In the genomic region with DNA sequence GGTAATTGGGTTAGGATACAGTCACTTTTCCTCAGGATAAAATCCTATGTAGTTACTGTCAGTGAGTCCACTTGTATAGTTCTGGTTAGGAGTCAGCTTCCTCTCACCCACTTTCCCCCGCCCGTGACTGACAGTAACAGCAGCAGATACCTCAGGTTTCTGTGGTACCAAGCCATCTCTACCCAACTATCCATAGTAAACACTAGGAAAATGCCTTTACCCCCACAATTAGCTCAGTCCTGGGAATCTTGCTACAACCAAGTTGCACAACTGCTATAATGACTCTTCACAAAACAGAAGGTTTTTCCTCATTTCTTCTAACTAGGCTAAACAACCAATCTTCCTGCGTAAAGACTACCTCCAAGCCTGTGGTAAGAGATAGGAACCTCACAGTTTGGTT, we compare ENCODE assay signal across 24 mouse cellular contexts. TPM values are rescaled to one million over a fixed set of nuclear protein-coding genes. Genes with fewer than 3 reads are reported as not detected.
DNase-seq lines count a peak whose midpoint lies in the region; ATAC-seq and TF ChIP-seq lines count a peak whose summit lies in the region.
"Had no signal": no experiment of that assay in that cellular context is flagged by ENCODE, and none has a peak within 500 bp of the region (broad histone marks: within the 10 kb centered on the region; RNA-seq: fewer than 3 reads in every experiment).

No protein-coding gene starts in this region.

- no peak overlapping the region for H3K27ac ChIP-seq in liver, postnatal 0 days (ENCODE audit: low read depth)
- H3K27ac ChIP-seq in liver, embryonic 12.5 days = no peak overlapping the region
- no peak overlapping the region for H3K27ac ChIP-seq in forebrain, embryonic 10.5 days
- H3K27ac ChIP-seq: forebrain, embryonic 13.5 days; hindbrain, embryonic 12.5 days; hindbrain, postnatal 0 days; intestine, embryonic 15.5 days; kidney, postnatal 0 days; limb, embryonic 10.5 days; limb, embryonic 15.5 days; midbrain, embryonic 12.5 days; neural tube, embryonic 13.5 days; stomach, embryonic 15.5 days had no signal

- no peak for DNase-seq in liver, postnatal 0 days
- no peak for DNase-seq in forebrain, embryonic 10.5 days (ENCODE audit: extremely low spot score, low spot score)
- DNase-seq in thymus, postnatal 10 days (ENCODE audit: low spot score in 2 of 2) = no peak
- no peak for DNase-seq in cerebellum, adult 9-10 months
- DNase-seq: adrenal gland, adult 2 months; adrenal gland, postnatal 36 days; cerebellum, adult 8-10 months; gastrocnemius, postnatal 10 days; kidney, adult 8-10 months; kidney, postnatal 4 days; thymus, postnatal 14 days had no signal

- H3K9me3 ChIP-seq in liver, postnatal 0 days (ENCODE audit: low read length) = no peaks in the 10 kb centered on the region
- no peaks in the 10 kb centered on the region for H3K9me3 ChIP-seq in liver, embryonic 12.5 days (replicated peaks)
- H3K9me3 ChIP-seq in forebrain, embryonic 10.5 days = no peaks in the 10 kb centered on the region
- H3K9me3 ChIP-seq: forebrain, embryonic 13.5 days; hindbrain, embryonic 12.5 days; intestine, embryonic 15.5 days; limb, embryonic 10.5 days; limb, embryonic 15.5 days; midbrain, embryonic 12.5 days; neural tube, embryonic 13.5 days; stomach, embryonic 15.5 days had no signal

- no peak for ATAC-seq in liver, postnatal 0 days
- ATAC-seq in liver, embryonic 12.5 days = no peak
- ATAC-seq in granulocyte monocyte progenitor cell, adult 5-6 weeks (replicated peaks; ENCODE audit: poor library complexity, severe bottlenecking) = peak; percentile 55
- peak; percentile 35 for ATAC-seq in megakaryocyte progenitor cell, adult 5-6 weeks (replicated peaks; ENCODE audit: poor library complexity)
- ATAC-seq: forebrain, embryonic 13.5 days; hindbrain, postnatal 0 days; intestine, embryonic 15.5 days had no signal

- 51% methylated on average over 3 of the region's 3 CpGs for WGBS in liver, postnatal 0 days (ENCODE audit: insufficient replicate concordance)
- WGBS in liver, embryonic 12.5 days (ENCODE audit: insufficient replicate concordance) = 52% methylated on average over 3 of the region's 3 CpGs
- WGBS in forebrain, embryonic 10.5 days = 87% methylated on average over 3 of the region's 3 CpGs

- H3K36me3 ChIP-seq in liver, postnatal 0 days (replicated peaks; ENCODE audit: insufficient read depth, low read length) = no peaks in the 10 kb centered on the region
- H3K36me3 ChIP-seq in liver, embryonic 12.5 days = no peaks in the 10 kb centered on the region
- H3K36me3 ChIP-seq in forebrain, embryonic 10.5 days (replicated peaks) = no peaks in the 10 kb centered on the region
- H3K36me3 ChIP-seq: hindbrain, embryonic 12.5 days; intestine, embryonic 15.5 days; limb, embryonic 10.5 days; limb, embryonic 15.5 days; midbrain, embryonic 12.5 days; neural tube, embryonic 13.5 days; stomach, embryonic 15.5 days had no signal

- no peak for TF ChIP-seq CTCF in liver, postnatal 0 days (IDR thresholded peaks at IDR 0.05; ENCODE audit: low read depth)

- H3K4me3 ChIP-seq in liver, postnatal 0 days (ENCODE audit: low read depth, low read length) = no peak overlapping the region
- no peak overlapping the region for H3K4me3 ChIP-seq in liver, embryonic 12.5 days
- H3K4me3 ChIP-seq in forebrain, embryonic 10.5 days = no peak overlapping the region
- H3K4me3 ChIP-seq: forebrain, embryonic 13.5 days; hindbrain, embryonic 12.5 days; intestine, embryonic 15.5 days; limb, embryonic 10.5 days; limb, embryonic 15.5 days; midbrain, embryonic 12.5 days; neural tube, embryonic 13.5 days; stomach, embryonic 15.5 days had no signal

- H3K27me3 ChIP-seq in liver, postnatal 0 days (ENCODE audit: insufficient read depth, low read length) = no peaks in the 10 kb centered on the region
- H3K27me3 ChIP-seq in liver, embryonic 12.5 days (replicated peaks) = no peaks in the 10 kb centered on the region
- H3K27me3 ChIP-seq in forebrain, embryonic 10.5 days (ENCODE audit: poor library complexity, severe bottlenecking) = no peaks in the 10 kb centered on the region
- H3K27me3 ChIP-seq: forebrain, embryonic 13.5 days; hindbrain, embryonic 12.5 days; intestine, embryonic 15.5 days; limb, embryonic 15.5 days; midbrain, embryonic 12.5 days; neural tube, embryonic 13.5 days; stomach, embryonic 15.5 days had no signal

- peak overlapping the region; percentile 29 for H3K4me2 ChIP-seq in liver, postnatal 0 days (ENCODE audit: low read depth, low read length)
- H3K4me2 ChIP-seq in liver, embryonic 12.5 days = no peak overlapping the region
- H3K4me2 ChIP-seq: forebrain, embryonic 13.5 days; hindbrain, embryonic 12.5 days; intestine, embryonic 15.5 days; limb, embryonic 15.5 days; midbrain, embryonic 12.5 days; neural tube, embryonic 13.5 days; stomach, embryonic 15.5 days had no signal

- no peak for TF ChIP-seq EP300 in liver, postnatal 0 days (IDR thresholded peaks at IDR 0.05; ENCODE audit: low read depth)

- no peak overlapping the region for H3K9ac ChIP-seq in liver, postnatal 0 days (replicated peaks)
- no peak overlapping the region for H3K9ac ChIP-seq in liver, embryonic 12.5 days
- H3K9ac ChIP-seq: forebrain, embryonic 13.5 days; hindbrain, embryonic 12.5 days; intestine, embryonic 15.5 days; limb, embryonic 15.5 days; midbrain, embryonic 12.5 days; neural tube, embryonic 13.5 days; stomach, embryonic 15.5 days had no signal

- H3K4me1 ChIP-seq in liver, postnatal 0 days (ENCODE audit: insufficient read depth) = peaks cover 6% of the 10 kb centered on the region; the same call in 1 of the 2 replicates
- peaks cover 26% of the 10 kb centered on the region for H3K4me1 ChIP-seq in liver, embryonic 12.5 days
- no peaks in the 10 kb centered on the region for H3K4me1 ChIP-seq in forebrain, embryonic 10.5 days
- H3K4me1 ChIP-seq: forebrain, embryonic 13.5 days; hindbrain, embryonic 12.5 days; intestine, embryonic 15.5 days; limb, embryonic 10.5 days; limb, embryonic 15.5 days; midbrain, embryonic 12.5 days; neural tube, embryonic 13.5 days; stomach, embryonic 15.5 days had no signal

RNA-seq across cellular contexts. Expression of a gene that starts 14.7 kb away (rescaled TPM):
- polyA plus RNA-seq in liver, postnatal 0 days (2015; fragmentation: Nextera tagmentation; extraction: Ambion mirVana) = 4.9 and 5.5 TPM in 2 replicates
- 13.9 and 17.2 TPM in 2 replicates for polyA plus RNA-seq in liver, embryonic 12.5 days (2016; fragmentation: Nextera tagmentation; extraction: Ambion mirVana)
- total RNA-seq in granulocyte monocyte progenitor cell, adult 5-6 weeks (2014; fragmentation: Nextera tagmentation) = 30.3 and 75.2 TPM in 2 replicates
- total RNA-seq in granulocyte monocyte progenitor cell, adult 5-6 weeks (2017) = 53.3 and 59.7 TPM in 2 replicates
- 34.4 and 39.1 TPM in 2 replicates for total RNA-seq in megakaryocyte progenitor cell, adult 5-6 weeks (2015)
- total RNA-seq in megakaryocyte progenitor cell, adult 5-6 weeks (2017) = 75.3 and 110 TPM in 2 replicates
- polyA plus RNA-seq in forebrain, embryonic 10.5 days (2016; fragmentation: Nextera tagmentation; extraction: Ambion mirVana) = 4.5 and 5.0 TPM in 2 replicates

Comparison
In these comparisons a context has a peak if more than half of its experiments do, and no peak if none do; other contexts are left out.
1. ATAC-seq: peak in granulocyte monocyte progenitor cell, adult 5-6 weeks (single experiment) and megakaryocyte progenitor cell, adult 5-6 weeks (single experiment); none in liver, postnatal 0 days (single experiment) and liver, embryonic 12.5 days (single experiment).